Mouse (Mus musculus): ENCODE results near the gene Tshz2.

DNA sequence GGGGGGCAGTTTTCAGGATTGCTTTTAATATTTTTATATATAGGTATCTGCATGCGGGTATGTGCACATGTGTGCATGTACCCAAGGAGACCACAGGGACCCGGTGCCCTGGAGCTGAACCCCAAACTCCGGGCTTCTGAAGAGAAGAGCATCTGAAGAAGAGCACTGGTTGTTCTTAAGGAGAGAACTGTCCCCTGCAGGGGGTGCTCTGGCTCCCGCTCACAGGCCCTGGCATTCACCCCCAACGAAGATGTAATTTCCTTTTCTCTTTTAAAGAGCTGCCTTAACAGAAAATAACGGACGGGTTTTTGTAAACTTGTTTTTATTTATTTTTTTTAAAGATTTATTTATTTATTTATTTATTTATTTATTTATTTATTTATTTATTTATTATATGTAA is 469.1 kb downstream of the Tshz2 start:
- TF ChIP-seq CTCF (IDR thresholded peaks at IDR 0.05; ENCODE audit: control insufficient read depth, insufficient read depth, insufficient replicate concordance, low read depth, low read length) (no peak), POLR2A (IDR thresholded peaks at IDR 0.05; ENCODE audit: control insufficient read depth, low read depth, low read length) (no peak)
